Mouse (Mus musculus) limb, embryonic 10.5 days (tissue): Measurements from ENCODE around the gene Fhl3. TPM values are rescaled to one million over a fixed set of nuclear protein-coding genes. Genes with fewer than 3 reads are reported as not detected.
A peak's percentile ranks its signal among the peaks of the same experiment; 100 is the strongest.

ENCODE experiments used
- DNase-seq: peaks from one replicate; pipeline ENCODE4 v3.0.0-alpha.2; 2017; ENCODE audit warnings: low spot score
- H3K27ac ChIP-seq: fragments of 300-500 bp; sonication (generic); 2 replicates; pipeline ENCODE4 v1.5.1; 2016; ENCODE audit warnings: mild to moderate bottlenecking
- H3K27me3 ChIP-seq: fragments of 300-500 bp; sonication (generic); 2 replicates; pipeline ENCODE4 v1.6.1; 2016; ENCODE audit warnings: low read depth, mild to moderate bottlenecking; ENCODE audit not compliant: poor library complexity, severe bottlenecking
- H3K36me3 ChIP-seq: fragments of 300-500 bp; sonication (generic); 2 replicates; pipeline ENCODE4 v1.6.1; 2016; ENCODE audit warnings: mild to moderate bottlenecking, moderate library complexity
- H3K4me1 ChIP-seq: fragments of 300-500 bp; sonication (generic); 2 replicates; pipeline ENCODE4 v1.6.1; 2016
- H3K4me3 ChIP-seq: fragments of 300-500 bp; sonication (generic); 2 replicates; pipeline ENCODE4 v1.5.1; 2016; ENCODE audit warnings: mild to moderate bottlenecking, moderate library complexity
- H3K9me3 ChIP-seq: fragments of 300-500 bp; sonication (generic); replicated peaks from 2 replicates; pipeline ENCODE4 v1.6.1; 2016; ENCODE audit warnings: mild to moderate bottlenecking
- WGBS: fragments of 180-500 bp; shearing (Covaris S2); methylation state at CpG from one replicate; pipeline ENCODE4 v1.1.7; 2016; 5-methylcytosine and 5-hydroxymethylcytosine counted together
- polyA plus RNA-seq: library from polyadenylated mRNA; unstranded; fragments of >200 nt; fragmentation: Nextera tagmentation; extraction: Ambion mirVana; gene quantifications from 2 replicates; pipeline ENCODE4 v1.2.1, GENCODE M21; 2016

Gene Fhl3
- polyA plus RNA-seq, 1 experiment from 2014 or later = 10.1 TPM

DNA sequence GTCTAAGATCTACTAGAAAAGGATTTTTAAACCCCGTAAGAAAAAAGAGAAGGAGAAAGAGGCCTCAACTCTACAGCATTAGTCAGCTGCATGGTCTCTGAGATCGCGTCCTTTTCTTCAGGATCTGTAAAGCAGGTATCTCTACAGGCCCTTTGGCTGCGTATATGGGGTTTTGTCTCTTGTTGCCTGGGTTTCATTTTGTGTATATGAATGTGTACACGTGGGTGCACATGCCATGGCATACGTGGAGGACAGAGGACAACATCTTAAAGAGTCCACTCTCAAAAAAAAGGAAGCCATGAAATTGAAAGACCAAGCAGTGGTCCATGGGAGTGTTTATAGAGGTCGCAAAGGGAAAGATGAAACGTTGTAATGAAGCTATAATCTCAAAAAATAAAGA, 9.0 kb upstream of the Fhl3 start:
- peaks cover 34% of the 10 kb centered on the region for H3K36me3 ChIP-seq
- DNase-seq = no peak
- peaks cover 32% of the 10 kb centered on the region for H3K4me1 ChIP-seq
- H3K9me3 ChIP-seq = no peaks in the 10 kb centered on the region
- no peak overlapping the region for H3K27ac ChIP-seq
- H3K4me3 ChIP-seq = no peak overlapping the region
- 93% methylated on average over 8 of the region's 8 CpGs for WGBS
- H3K27me3 ChIP-seq = peaks cover 8% of the 10 kb centered on the region; the same call in 1 of the 2 replicates

DNA sequence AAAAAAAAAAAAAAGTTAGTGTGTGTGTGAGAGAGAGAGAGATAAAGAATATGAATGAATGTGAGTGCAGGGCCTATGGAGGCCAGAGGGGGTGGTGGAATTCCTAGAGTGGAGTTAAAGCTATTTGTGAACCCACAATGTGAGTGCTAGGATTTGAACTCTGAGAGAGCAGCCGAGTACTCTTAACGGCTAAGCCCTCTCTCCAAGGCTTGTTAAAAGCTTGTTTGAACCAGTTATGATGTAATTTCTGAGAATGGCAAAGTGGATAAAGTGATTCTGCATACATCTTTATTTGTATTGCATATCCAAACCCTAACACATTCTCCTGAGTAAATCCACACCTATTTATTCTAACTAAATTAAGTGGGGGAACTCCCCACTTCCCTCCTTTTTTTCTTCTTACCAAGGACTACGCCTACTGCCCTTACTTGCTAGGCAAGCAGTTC, 8.1 kb upstream of the Fhl3 start:
- Histone ChIP-seq H3K9me3 (no peaks in the 10 kb centered on the region), H3K36me3 (peaks cover 26% of the 10 kb centered on the region), H3K4me3 (peak overlapping the region; percentile 81), H3K27ac (peak overlapping the region; percentile 85), H3K27me3 (peaks cover 8% of the 10 kb centered on the region; the same call in 1 of the 2 replicates), H3K4me1 (peaks cover 32% of the 10 kb centered on the region)
- WGBS = 75% methylated on average over 3 of the region's 3 CpGs
- no peak for DNase-seq

DNA sequence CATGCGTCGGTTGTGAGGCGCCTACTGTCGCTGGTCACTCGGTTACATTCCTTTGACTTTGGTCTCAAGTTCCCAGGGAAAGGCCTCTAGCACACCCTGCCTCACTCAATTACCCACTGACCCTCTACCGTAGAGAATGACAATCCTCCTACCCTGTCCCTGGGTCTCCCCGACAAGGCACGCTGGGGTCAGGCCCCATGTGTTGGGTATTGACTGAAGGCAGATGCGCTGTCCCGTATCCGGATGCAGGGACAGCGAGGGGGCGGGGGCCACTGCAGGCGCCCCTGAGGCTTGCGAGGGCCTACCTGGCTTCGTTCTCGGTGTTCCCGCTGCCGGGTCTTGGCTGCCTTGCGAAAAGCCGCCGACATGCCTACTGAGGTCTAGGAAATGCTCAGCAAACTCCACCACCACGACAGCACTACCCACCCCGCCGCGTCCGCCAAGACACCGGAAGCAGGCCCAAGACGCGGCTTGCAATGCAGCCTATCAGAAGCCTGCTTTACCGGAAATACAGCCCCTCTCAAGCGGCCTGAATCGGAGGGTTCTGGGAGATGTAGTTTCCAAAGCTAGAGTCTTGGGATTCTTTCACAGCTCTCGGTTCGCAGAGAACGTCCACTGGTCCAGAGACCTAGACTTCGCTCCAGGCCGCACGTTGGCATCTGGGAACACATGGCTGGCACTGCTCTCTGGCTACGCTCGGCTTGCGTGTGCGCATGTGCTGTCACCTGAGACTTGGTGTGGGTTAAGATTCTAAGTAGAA, 7.2 kb upstream of the Fhl3 start, which contains the start of gene Utp11:
Gene Utp11, minus strand, starts transcription at position 466 of the 760 bp plus-strand sequence.
- Histone ChIP-seq H3K27me3 (peaks cover 8% of the 10 kb centered on the region; the same call in 1 of the 2 replicates), H3K36me3 (peaks cover 18% of the 10 kb centered on the region), H3K4me1 (peaks cover 32% of the 10 kb centered on the region), H3K9me3 (no peaks in the 10 kb centered on the region), H3K27ac (peak within 1 kb of the TSS; percentile 85), H3K4me3 (peak within 1 kb of the TSS; percentile 81)
- DNase-seq = peak; percentile 88
- WGBS = 1% methylated on average over 43 of the region's 43 CpGs

DNA sequence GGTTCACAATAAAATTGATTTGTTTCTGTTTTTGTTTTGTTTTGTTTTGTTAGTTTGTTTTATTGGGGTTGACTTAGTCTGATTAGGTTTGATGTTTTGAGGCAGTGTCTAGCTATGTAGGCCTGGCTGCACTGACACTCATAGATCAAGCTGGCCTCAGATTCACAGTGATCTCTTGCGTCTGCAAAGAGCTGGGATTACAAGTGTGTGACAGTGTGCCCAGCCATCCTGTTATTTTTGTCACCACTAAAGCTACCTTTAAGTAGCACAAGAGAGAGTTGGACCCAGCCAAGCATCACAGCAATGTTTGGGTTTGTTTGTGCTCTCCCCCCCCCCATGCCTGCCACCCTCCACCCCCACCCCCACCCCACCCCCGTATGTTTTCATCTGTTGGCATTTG, 5.9 kb upstream of the Fhl3 start:
- no peaks in the 10 kb centered on the region for H3K9me3 ChIP-seq
- H3K36me3 ChIP-seq = peaks cover 6% of the 10 kb centered on the region; the same call in 1 of the 2 replicates
- no peak overlapping the region for H3K4me3 ChIP-seq
- DNase-seq = no peak
- no peak overlapping the region for H3K27ac ChIP-seq
- H3K4me1 ChIP-seq = peaks cover 37% of the 10 kb centered on the region
- H3K27me3 ChIP-seq = peaks cover 8% of the 10 kb centered on the region; the same call in 1 of the 2 replicates
- 81% methylated on average over 2 of the region's 2 CpGs for WGBS

DNA sequence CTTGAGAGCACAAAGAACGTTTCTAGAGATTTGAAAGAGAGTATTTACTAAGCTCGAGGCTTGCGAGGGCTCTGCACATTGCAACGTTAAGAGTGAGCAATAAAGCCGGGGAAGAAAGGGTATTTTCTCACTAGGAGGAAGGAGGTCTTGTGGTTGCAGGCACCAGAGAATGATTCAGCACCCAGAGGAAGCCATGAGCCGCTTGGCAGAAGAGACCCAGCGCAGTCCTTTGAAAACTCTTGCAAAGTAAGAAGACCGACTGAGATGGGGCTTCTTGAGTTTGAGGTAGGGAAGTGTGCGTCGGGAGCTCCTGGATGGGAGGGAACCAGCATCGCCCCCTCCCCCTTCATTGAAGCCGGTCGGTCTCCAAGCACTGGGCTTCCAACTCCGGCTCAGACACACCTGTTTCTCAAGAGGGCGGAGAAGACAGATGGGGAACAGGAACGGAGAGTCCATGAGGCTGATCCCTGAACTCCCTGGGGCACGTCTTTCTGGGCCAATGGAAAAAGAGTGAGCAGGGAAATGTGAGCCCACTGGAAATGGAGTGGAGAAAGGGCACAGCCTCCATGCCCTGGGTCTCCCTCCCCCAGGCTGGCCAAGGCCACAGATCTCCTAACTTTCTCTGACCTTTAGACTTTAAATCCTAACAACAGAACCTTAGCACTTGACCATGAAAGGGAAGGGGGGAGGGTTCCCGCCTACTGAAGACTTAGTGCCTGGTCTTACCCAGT, 4.5 kb upstream of the Fhl3 start:
- Histone ChIP-seq H3K36me3 (peaks cover under 1% of the 10 kb centered on the region; the same call in 1 of the 2 replicates), H3K27ac (peak overlapping the region; percentile 63), H3K4me1 (peaks cover 42% of the 10 kb centered on the region), H3K27me3 (peaks cover 8% of the 10 kb centered on the region; the same call in 1 of the 2 replicates), H3K4me3 (peak overlapping the region; percentile 26), H3K9me3 (no peaks in the 10 kb centered on the region)
- peak; percentile 44 for DNase-seq
- 9% methylated on average over 18 of the region's 18 CpGs for WGBS

DNA sequence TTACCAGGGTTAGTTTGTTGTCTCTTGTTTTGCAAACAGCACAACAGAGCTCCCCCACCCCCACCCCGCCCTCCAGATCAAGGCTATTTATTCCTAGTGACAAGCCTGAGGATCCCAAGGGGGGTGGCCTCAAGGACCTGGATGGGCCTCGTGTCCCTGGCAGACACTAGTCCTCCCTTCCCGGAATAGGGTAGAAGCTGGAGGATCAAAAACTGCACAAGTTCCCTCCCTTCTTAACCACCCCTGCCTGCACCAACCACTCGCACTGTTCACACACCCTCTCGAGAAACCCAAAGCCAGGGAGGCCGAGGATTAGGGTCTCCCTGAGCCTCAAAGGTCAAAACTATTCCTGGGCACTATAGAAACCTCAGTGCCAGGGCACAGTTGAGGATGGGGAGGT, 710 bp upstream of the Fhl3 start:
- peak overlapping the region; percentile 96 for H3K4me3 ChIP-seq
- H3K36me3 ChIP-seq = peaks cover 7% of the 10 kb centered on the region; the same call in 1 of the 2 replicates
- no peak for DNase-seq
- peaks cover 65% of the 10 kb centered on the region for H3K4me1 ChIP-seq
- H3K27me3 ChIP-seq = peaks cover 8% of the 10 kb centered on the region; the same call in 1 of the 2 replicates
- peak overlapping the region; percentile 99 for H3K27ac ChIP-seq
- WGBS = 5% methylated on average over 6 of the region's 6 CpGs
- no peaks in the 10 kb centered on the region for H3K9me3 ChIP-seq

DNA sequence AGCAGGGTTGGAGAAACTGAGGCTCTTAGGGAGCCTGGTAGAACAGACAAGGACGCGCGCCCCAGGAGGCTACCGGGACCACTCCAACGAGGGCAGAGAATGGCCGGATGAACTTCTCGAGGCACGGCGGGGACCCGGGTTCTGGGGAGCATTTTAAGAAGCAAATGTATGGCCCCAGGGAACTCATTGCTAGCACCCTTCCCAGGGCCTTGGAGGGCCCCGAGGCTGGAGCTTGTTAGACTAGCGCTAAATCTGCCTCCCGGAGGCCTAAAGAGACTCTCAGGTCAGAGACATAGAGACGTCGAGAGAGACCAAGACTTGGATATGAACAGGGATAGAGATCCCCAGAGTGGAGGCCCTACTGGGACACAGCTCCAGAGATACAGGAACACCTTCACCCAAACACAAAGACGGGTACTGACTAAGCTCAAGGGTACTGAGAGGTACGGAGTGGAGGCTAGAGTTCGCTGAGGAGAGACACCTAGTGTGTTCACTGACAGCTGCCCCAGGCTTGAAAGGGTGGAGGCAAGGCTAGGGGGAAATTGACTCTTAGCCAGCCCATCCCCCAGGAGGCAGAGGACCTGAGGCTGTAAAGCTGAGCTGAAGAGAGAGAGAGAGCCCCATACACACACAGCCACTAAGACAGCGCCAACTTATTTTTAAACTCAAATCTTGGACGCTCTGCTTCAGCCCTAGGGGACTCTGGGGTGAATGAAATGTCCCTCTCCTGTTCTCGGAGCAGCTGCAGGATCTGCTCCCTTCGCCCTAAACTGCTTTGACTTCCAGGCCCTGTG, 748 bp downstream of the Fhl3 start:
- WGBS = 2% methylated on average over 22 of the region's 22 CpGs
- Histone ChIP-seq H3K9me3 (no peaks in the 10 kb centered on the region), H3K4me1 (peaks cover 69% of the 10 kb centered on the region), H3K4me3 (peak overlapping the region; percentile 96), H3K27ac (peak overlapping the region; percentile 99), H3K27me3 (peaks cover 1% of the 10 kb centered on the region; the same call in 1 of the 2 replicates), H3K36me3 (peaks cover 18% of the 10 kb centered on the region)
- peak; percentile 56 for DNase-seq

DNA sequence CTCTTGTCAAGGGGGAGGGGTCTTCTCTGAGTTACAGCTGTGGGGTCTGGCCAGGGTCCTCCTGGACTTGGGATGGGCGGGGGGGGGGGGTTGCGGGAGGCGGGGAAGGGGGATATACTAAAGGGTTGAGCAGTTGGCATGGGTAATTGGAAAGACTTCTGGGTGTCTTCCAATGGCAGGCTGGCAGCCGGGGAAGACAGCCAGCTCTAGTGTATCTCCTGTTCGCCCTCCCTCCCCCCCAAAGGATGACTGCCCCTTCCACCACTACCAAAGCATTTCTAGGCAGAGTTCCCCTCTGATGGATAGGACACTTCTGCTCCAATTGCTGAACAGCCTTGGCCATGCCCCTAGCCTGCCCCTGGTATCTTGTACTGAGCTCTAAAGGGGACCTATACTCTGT, 1.4 kb downstream of the Fhl3 start:
- Histone ChIP-seq H3K4me3 (peak overlapping the region; percentile 96), H3K4me1 (peaks cover 69% of the 10 kb centered on the region), H3K36me3 (peaks cover 24% of the 10 kb centered on the region), H3K27ac (peak overlapping the region; percentile 99), H3K27me3 (no peaks in the 10 kb centered on the region), H3K9me3 (no peaks in the 10 kb centered on the region)
- no peak for DNase-seq
- WGBS = 25% methylated on average over 4 of the region's 5 CpGs

DNA sequence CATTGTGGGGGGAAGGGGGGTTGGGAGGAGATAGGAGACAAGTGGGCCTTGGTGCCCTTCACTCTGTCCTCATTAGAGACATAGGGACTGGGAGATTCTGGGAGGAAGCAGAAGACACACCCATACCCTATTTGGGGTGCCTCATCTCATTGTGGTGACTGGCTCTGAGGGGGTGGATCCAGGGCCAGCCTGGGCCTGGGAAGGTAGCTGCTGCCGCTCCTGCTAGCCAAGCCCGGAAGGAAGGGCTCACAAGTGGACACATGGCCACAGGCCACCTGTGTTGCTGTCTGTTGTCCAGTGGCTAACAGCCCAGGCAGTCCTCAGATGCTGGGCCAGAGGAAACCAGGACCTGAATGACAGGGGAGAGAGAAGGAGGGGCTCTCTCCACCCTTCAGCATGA, 2.9 kb downstream of the Fhl3 start:
- H3K4me1 ChIP-seq = peaks cover 84% of the 10 kb centered on the region
- DNase-seq = peak; percentile 43
- no peaks in the 10 kb centered on the region for H3K9me3 ChIP-seq
- H3K4me3 ChIP-seq = peak overlapping the region; percentile 37
- H3K27ac ChIP-seq = peak overlapping the region; percentile 90
- peaks cover 36% of the 10 kb centered on the region for H3K36me3 ChIP-seq
- 24% methylated on average over 2 of the region's 2 CpGs for WGBS
- H3K27me3 ChIP-seq = no peaks in the 10 kb centered on the region

DNA sequence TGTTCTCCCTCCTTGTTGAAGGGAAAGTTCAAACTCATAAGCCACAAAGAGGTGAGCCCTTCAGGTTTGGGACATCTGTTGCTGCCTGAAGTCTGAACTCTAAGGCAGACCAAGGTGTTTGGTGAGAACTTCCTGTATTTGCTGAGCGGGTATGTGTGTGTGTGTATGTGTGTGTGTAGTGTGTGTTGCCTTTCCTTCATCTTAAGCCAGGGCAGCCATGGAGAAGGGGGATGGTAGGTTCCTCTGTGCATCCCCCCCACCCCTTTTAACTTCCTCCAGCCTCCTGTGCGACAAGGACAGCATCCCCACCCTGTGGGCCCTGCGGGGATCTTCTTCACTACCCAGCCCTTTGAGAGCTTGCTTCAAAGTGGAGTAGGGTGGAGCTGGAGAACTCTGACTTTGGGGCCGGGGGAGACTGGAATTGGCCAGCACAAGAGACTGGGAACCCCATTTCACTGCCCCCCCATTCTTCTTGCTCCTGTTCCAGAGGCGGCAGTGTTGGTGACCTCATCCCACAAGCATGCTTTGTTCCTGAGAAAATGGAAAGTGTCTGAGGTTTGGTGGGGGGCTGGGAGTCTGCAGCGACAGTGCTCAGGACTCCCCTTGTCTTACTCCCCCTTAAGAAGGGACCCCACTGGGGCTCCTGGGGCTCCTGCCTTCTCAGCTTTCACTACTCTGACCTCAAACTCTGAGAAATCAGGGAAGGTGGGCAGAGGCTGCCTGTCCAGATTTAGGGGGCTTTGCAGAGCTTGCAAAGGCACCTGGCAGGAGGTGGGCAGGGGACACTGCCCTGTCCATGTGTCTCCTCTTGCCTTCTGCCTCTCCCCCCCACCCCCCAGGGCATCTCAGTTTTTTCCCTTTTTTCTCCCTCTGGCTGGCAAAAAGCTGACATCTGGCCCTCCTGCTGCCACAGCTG, 3.6 kb downstream of the Fhl3 start:
- 8% methylated on average over 6 of the region's 6 CpGs for WGBS
- no peaks in the 10 kb centered on the region for H3K9me3 ChIP-seq
- H3K4me3 ChIP-seq = peak overlapping the region; percentile 37
- peak overlapping the region; percentile 90 for H3K27ac ChIP-seq
- peaks cover 90% of the 10 kb centered on the region for H3K4me1 ChIP-seq
- DNase-seq = peak; percentile 59
- peaks cover 36% of the 10 kb centered on the region for H3K36me3 ChIP-seq
- H3K27me3 ChIP-seq = no peaks in the 10 kb centered on the region

DNA sequence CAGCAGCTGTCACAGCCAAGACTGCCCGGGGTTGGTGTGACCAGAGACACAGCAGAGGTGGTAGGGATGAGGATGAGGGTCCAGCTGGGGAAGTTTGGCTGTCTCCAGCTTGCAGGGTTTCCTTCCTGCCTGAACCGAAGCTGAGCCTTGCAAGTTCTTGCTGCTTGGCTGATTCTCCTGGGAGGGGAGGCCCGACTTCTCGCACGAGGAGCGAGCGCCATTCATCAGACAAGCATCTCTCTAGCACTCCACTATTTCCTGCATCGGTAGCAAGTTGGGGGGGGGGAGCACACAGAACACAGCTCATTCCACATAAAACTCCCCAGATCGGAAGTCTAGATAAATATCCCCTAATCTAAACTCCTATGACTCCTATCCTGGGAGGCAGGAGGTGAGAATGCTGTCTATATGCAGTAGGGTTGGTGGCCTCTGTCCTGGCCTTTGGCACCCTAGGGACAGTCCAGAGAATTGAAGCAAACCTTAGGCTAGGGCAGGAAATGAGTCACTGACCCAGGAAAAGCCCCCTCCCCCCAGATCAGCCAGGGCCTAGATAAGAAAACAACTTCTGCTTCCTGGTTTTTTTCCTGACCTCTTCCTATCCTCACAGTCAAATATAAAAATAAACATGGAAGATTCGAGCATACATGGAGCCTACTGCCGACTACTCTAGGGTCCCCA, 4.4 kb downstream of the Fhl3 start:
- Histone ChIP-seq H3K4me3 (peak overlapping the region; percentile 37), H3K9me3 (no peaks in the 10 kb centered on the region), H3K36me3 (peaks cover 36% of the 10 kb centered on the region), H3K4me1 (peaks cover 90% of the 10 kb centered on the region), H3K27me3 (no peaks in the 10 kb centered on the region), H3K27ac (peak overlapping the region; percentile 90)
- peak; percentile 60 for DNase-seq
- WGBS = 21% methylated on average over 11 of the region's 11 CpGs
